Mouse (Mus musculus): ENCODE measurements around the gene B4galnt1. TPM values are rescaled to one million over a fixed set of nuclear protein-coding genes. Genes with fewer than 3 reads are reported as not detected.
A peak's percentile ranks its signal among the peaks of the same experiment; 100 is the strongest.

Gene B4galnt1
- polyA plus RNA-seq, 1 experiment, result 54.8 TPM

GRCm38 (mm10) chr10:127136510-127136909, 28.5 kb upstream of the B4galnt1 start:
- TF ChIP-seq CTCF (IDR thresholded peaks at IDR 0.05; ENCODE audit: control insufficient read depth, insufficient read depth, low read length) (no peak), POLR2A (IDR thresholded peaks at IDR 0.05; ENCODE audit: borderline replicate concordance, control insufficient read depth, low read depth, low read length) (no peak)
- Histone ChIP-seq H3K4me3 (replicated peaks; ENCODE audit: control insufficient read depth, low read depth, low read length) (no peak overlapping the region), H3K4me1 (ENCODE audit: control insufficient read depth, insufficient read depth, low read length) (peaks cover 7% of the 10 kb centered on the region; the same call in 1 of the 2 replicates), H3K27ac (ENCODE audit: control insufficient read depth, insufficient read depth, low read depth, low read length, poor library complexity) (peak overlapping the region; percentile 94)
- WGBS, result 10% methylated on average over 4 of the region's 4 CpGs

- Histone ChIP-seq H3K27ac (ENCODE audit: control insufficient read depth, insufficient read depth, low read depth, low read length, poor library complexity) (peak overlapping the region; percentile 2; the same call in 1 of the 2 replicates), H3K4me1 (ENCODE audit: control insufficient read depth, insufficient read depth, low read length) (peaks cover 10% of the 10 kb centered on the region), H3K4me3 (replicated peaks; ENCODE audit: control insufficient read depth, low read depth, low read length) (no peak overlapping the region)
- WGBS, result 69% methylated on average over 3 of the region's 3 CpGs
- TF ChIP-seq POLR2A (IDR thresholded peaks at IDR 0.05; ENCODE audit: borderline replicate concordance, control insufficient read depth, low read depth, low read length) (no peak), CTCF (IDR thresholded peaks at IDR 0.05; ENCODE audit: control insufficient read depth, insufficient read depth, low read length) (no peak)
Observed at GRCm38 (mm10) chr10:127137896-127138295, 27.1 kb upstream of the B4galnt1 start.

- H3K27ac ChIP-seq (ENCODE audit: control insufficient read depth, insufficient read depth, low read depth, low read length, poor library complexity), result peak overlapping the region; percentile 56; the same call in 1 of the 2 replicates
Observed at GRCm38 (mm10) chr10:127138328-127139141, 26.5 kb upstream of the B4galnt1 start.

GRCm38 (mm10) chr10:127140971-127141370, 24.1 kb upstream of the B4galnt1 start:
- H3K4me3 ChIP-seq (replicated peaks; ENCODE audit: control insufficient read depth, low read depth, low read length), result no peak overlapping the region
- H3K27ac ChIP-seq (ENCODE audit: control insufficient read depth, insufficient read depth, low read depth, low read length, poor library complexity), result peak overlapping the region; percentile 52; the same call in 1 of the 2 replicates
- TF ChIP-seq POLR2A (IDR thresholded peaks at IDR 0.05; ENCODE audit: borderline replicate concordance, control insufficient read depth, low read depth, low read length) (no peak), CTCF (IDR thresholded peaks at IDR 0.05; ENCODE audit: control insufficient read depth, insufficient read depth, low read length) (no peak)
- peaks cover 10% of the 10 kb centered on the region for H3K4me1 ChIP-seq (ENCODE audit: control insufficient read depth, insufficient read depth, low read length)
- whole genome bisulfite sequencing, result 68% methylated on average over 11 of the region's 11 CpGs

More at GRCm38 (mm10) chr10:127138328-127139141, 26.5 kb upstream of the B4galnt1 start:
- H3K4me1 ChIP-seq (ENCODE audit: control insufficient read depth, insufficient read depth, low read length), result peaks cover 10% of the 10 kb centered on the region
- 28% methylated on average over 18 of the region's 18 CpGs for WGBS
- TF ChIP-seq POLR2A (IDR thresholded peaks at IDR 0.05; ENCODE audit: borderline replicate concordance, control insufficient read depth, low read depth, low read length), result no peak
- no peak for TF ChIP-seq CTCF (IDR thresholded peaks at IDR 0.05; ENCODE audit: control insufficient read depth, insufficient read depth, low read length)
- no peak overlapping the region for H3K4me3 ChIP-seq (replicated peaks; ENCODE audit: control insufficient read depth, low read depth, low read length)

GRCm38 (mm10) chr10:127141500-127141899, 23.5 kb upstream of the B4galnt1 start:
- Histone ChIP-seq H3K4me3 (replicated peaks; ENCODE audit: control insufficient read depth, low read depth, low read length) (no peak overlapping the region), H3K27ac (ENCODE audit: control insufficient read depth, insufficient read depth, low read depth, low read length, poor library complexity) (peak overlapping the region; percentile 52), H3K4me1 (ENCODE audit: control insufficient read depth, insufficient read depth, low read length) (peaks cover 10% of the 10 kb centered on the region)
- 19% methylated on average over 8 of the region's 8 CpGs for WGBS
- TF ChIP-seq CTCF (IDR thresholded peaks at IDR 0.05; ENCODE audit: control insufficient read depth, insufficient read depth, low read length) (no peak), POLR2A (IDR thresholded peaks at IDR 0.05; ENCODE audit: borderline replicate concordance, control insufficient read depth, low read depth, low read length) (no peak)

GRCm38 (mm10) chr10:127143228-127143627, 21.8 kb upstream of the B4galnt1 start:
- Histone ChIP-seq H3K27ac (ENCODE audit: control insufficient read depth, insufficient read depth, low read depth, low read length, poor library complexity) (no peak overlapping the region), H3K4me3 (replicated peaks; ENCODE audit: control insufficient read depth, low read depth, low read length) (no peak overlapping the region), H3K4me1 (ENCODE audit: control insufficient read depth, insufficient read depth, low read length) (peaks cover 4% of the 10 kb centered on the region)
- WGBS, result 84% methylated on average over 8 of the region's 8 CpGs
- TF ChIP-seq CTCF (IDR thresholded peaks at IDR 0.05; ENCODE audit: control insufficient read depth, insufficient read depth, low read length), result no peak
- no peak for TF ChIP-seq POLR2A (IDR thresholded peaks at IDR 0.05; ENCODE audit: borderline replicate concordance, control insufficient read depth, low read depth, low read length)

GRCm38 (mm10) chr10:127144536-127144935, 20.5 kb upstream of the B4galnt1 start:
- 78% methylated on average over 7 of the region's 7 CpGs for WGBS
- no peak for TF ChIP-seq CTCF (IDR thresholded peaks at IDR 0.05; ENCODE audit: control insufficient read depth, insufficient read depth, low read length)
- Histone ChIP-seq H3K27ac (ENCODE audit: control insufficient read depth, insufficient read depth, low read depth, low read length, poor library complexity) (no peak overlapping the region), H3K4me1 (ENCODE audit: control insufficient read depth, insufficient read depth, low read length) (peaks cover 4% of the 10 kb centered on the region), H3K4me3 (replicated peaks; ENCODE audit: control insufficient read depth, low read depth, low read length) (no peak overlapping the region)

GRCm38 (mm10) chr10:127145303-127145702, 19.7 kb upstream of the B4galnt1 start:
- TF ChIP-seq POLR2A (IDR thresholded peaks at IDR 0.05; ENCODE audit: borderline replicate concordance, control insufficient read depth, low read depth, low read length), result no peak
- no peak for TF ChIP-seq CTCF (IDR thresholded peaks at IDR 0.05; ENCODE audit: control insufficient read depth, insufficient read depth, low read length)
- H3K4me3 ChIP-seq (replicated peaks; ENCODE audit: control insufficient read depth, low read depth, low read length), result no peak overlapping the region
- 75% methylated on average over 5 of the region's 5 CpGs for WGBS
- peaks cover 4% of the 10 kb centered on the region for H3K4me1 ChIP-seq (ENCODE audit: control insufficient read depth, insufficient read depth, low read length)
- no peak overlapping the region for H3K27ac ChIP-seq (ENCODE audit: control insufficient read depth, insufficient read depth, low read depth, low read length, poor library complexity)

Measured in bone marrow, adult 2 months (tissue).